Mouse (Mus musculus) kidney, postnatal 36 days (tissue): ENCODE measurements at regions not wholly inside any gene's neighbourhood (a gene's known extent, or its start where the extent isn't known, plus 50 kb on each side); places are given as distances from the start of the nearest gene placed in this dataset.

ENCODE experiments used
- DNase-seq, 2 experiments: peaks; one replicate each; pipeline ENCODE4 v3.0.0; 2021 to 2022; ENCODE audit warnings: mixed read lengths in 2 of 2

- DNase-seq = no peak
Measured at GRCm38 (mm10) chr15:52959711-52960110, 925.0 kb upstream of the Gm7489 start.

- no peak for DNase-seq
Measured at GRCm38 (mm10) chr15:52961491-52961890, 923.2 kb upstream of the Gm7489 start.

GRCm38 (mm10) chr15:52963918-52964317, 920.8 kb upstream of the Gm7489 start:
- DNase-seq = no peak

- DNase-seq = no peak
Measured at GRCm38 (mm10) chr15:52964403-52964802, 920.3 kb upstream of the Gm7489 start.

GRCm38 (mm10) chr15:52967801-52968235, 916.9 kb upstream of the Gm7489 start:
- DNase-seq = peak; percentile 2

- DNase-seq = no peak
Measured at GRCm38 (mm10) chr15:52982821-52983220, 901.9 kb upstream of the Gm7489 start.

- DNase-seq = no peak
Measured at GRCm38 (mm10) chr15:52990580-52990979, 894.1 kb upstream of the Gm7489 start.

- no peak for DNase-seq
Measured at GRCm38 (mm10) chr15:52994351-52994750, 890.4 kb upstream of the Gm7489 start.

GRCm38 (mm10) chr15:52999200-52999599, 885.5 kb upstream of the Gm7489 start:
- DNase-seq = no peak

- DNase-seq = no peak
Measured at GRCm38 (mm10) chr15:52999776-53000175, 884.9 kb upstream of the Gm7489 start.

GRCm38 (mm10) chr15:53001429-53001828, 883.3 kb upstream of the Gm7489 start:
- DNase-seq = no peak

GRCm38 (mm10) chr15:53001964-53002363, 882.7 kb upstream of the Gm7489 start:
- no peak for DNase-seq

- no peak for DNase-seq
Measured at GRCm38 (mm10) chr15:53004078-53004477, 880.6 kb upstream of the Gm7489 start.

- no peak for DNase-seq
Measured at GRCm38 (mm10) chr15:53006844-53007243, 877.9 kb upstream of the Gm7489 start.

- DNase-seq = no peak
Measured at GRCm38 (mm10) chr15:53009337-53009736, 875.4 kb upstream of the Gm7489 start.
